Mouse (Mus musculus) thymus, adult 2 months (tissue): ENCODE results near the gene Kpna1. TPM values are rescaled to one million over a fixed set of nuclear protein-coding genes. Genes with fewer than 3 reads are reported as not detected.
"Not testable (repeated sequence)": the region's sequence is repeated elsewhere in the genome, so short reads cannot be mapped to it uniquely, and the experiment has no call there.

Experiments
- DNase-seq: peaks from one replicate; pipeline ENCODE4 v3.0.0; 2021
- H3K27ac ChIP-seq: fragments of 200-500 bp; 2 replicates; pipeline ENCODE4 v1.5.1; 2012; ENCODE audit warnings: low read length, control low read depth; ENCODE audit not compliant: control insufficient read depth, insufficient read depth
- H3K27me3 ChIP-seq: fragments of 200-500 bp; 2 replicates; pipeline ENCODE4 v1.6.1; 2012; ENCODE audit warnings: mild to moderate bottlenecking, low read length, moderate library complexity, mixed read lengths; ENCODE audit not compliant: control insufficient read depth, insufficient read depth
- H3K36me3 ChIP-seq: fragments of 200-500 bp; 2 replicates; pipeline ENCODE4 v1.6.1; 2012; ENCODE audit warnings: mild to moderate bottlenecking, low read length, moderate library complexity; ENCODE audit not compliant: control insufficient read depth, insufficient read depth
- H3K4me1 ChIP-seq: fragments of 200-500 bp; replicated peaks from 2 replicates; pipeline ENCODE4 v1.6.1; 2012; ENCODE audit warnings: low read length; ENCODE audit not compliant: control insufficient read depth, insufficient read depth
- H3K4me3 ChIP-seq: fragments of 200-500 bp; 2 replicates; pipeline ENCODE4 v1.5.1; 2012; ENCODE audit warnings: mild to moderate bottlenecking, low read length, control low read depth, moderate library complexity; ENCODE audit not compliant: control insufficient read depth, insufficient read depth
- CTCF ChIP-seq: fragments of 200-500 bp; IDR thresholded peaks from 2 replicates; pipeline ENCODE4 v1.5.1; 2012; ENCODE audit warnings: mild to moderate bottlenecking, control low read depth, low read length, moderate library complexity, borderline replicate concordance; ENCODE audit not compliant: control insufficient read depth, poor library complexity, insufficient read depth; ENCODE audit errors: extremely low read depth
- POLR2A ChIP-seq: fragments of 200-500 bp; IDR thresholded peaks from 2 replicates; pipeline ENCODE4 v1.6.1; 2012; ENCODE audit warnings: mild to moderate bottlenecking, low read length, control low read depth, moderate library complexity; ENCODE audit not compliant: control insufficient read depth, poor library complexity, insufficient read depth; ENCODE audit errors: extremely low read depth
- WGBS: fragments of 180-500 bp; shearing (Covaris S2); methylation state at CpG from one replicate; pipeline ENCODE4 v1.1.7; 2018; 5-methylcytosine and 5-hydroxymethylcytosine counted together
- polyA plus RNA-seq: library from polyadenylated mRNA; depleted of rRNA; stranded (reverse); fragments of >200 nt; gene quantifications from 2 replicates; pipeline ENCODE4 v1.2.3, GENCODE M21; 2012

The Kpna1 gene
- polyA plus RNA-seq, 1 experiment = 10.3 TPM

- no peaks in the 10 kb centered on the region for H3K4me1 ChIP-seq
- 91% methylated on average over 11 of the region's 11 CpGs for WGBS
- H3K27ac ChIP-seq = no peak overlapping the region
- 0 out of 2 replicates have a peak, but pooled peaks cover 2% of the 10 kb centered on the region for H3K36me3 ChIP-seq
- H3K4me3 ChIP-seq = no peak overlapping the region
- no peak for DNase-seq
- H3K27me3 ChIP-seq = no peaks in the 10 kb centered on the region
- TF ChIP-seq CTCF (no peak), POLR2A (no peak)
Measured at GRCm38 (mm10) chr16:36056416-36056815, 77.9 kb downstream of the Kpna1 start.

- WGBS = 89% methylated on average over 8 of the region's 8 CpGs
- no peaks in the 10 kb centered on the region for H3K36me3 ChIP-seq
Measured at GRCm38 (mm10) chr16:36057933-36058475, 79.5 kb downstream of the Kpna1 start.

GRCm38 (mm10) chr16:36062534-36062933 lies 84.0 kb downstream of the Kpna1 start:
- 86% methylated on average over 1 of the region's 1 CpGs for WGBS
- H3K27ac ChIP-seq = not testable (repeated sequence)

More at GRCm38 (mm10) chr16:36057933-36058475, 79.5 kb downstream of the Kpna1 start:
- DNase-seq = no peak
- TF ChIP-seq POLR2A (no peak), CTCF (no peak)
- Histone ChIP-seq H3K4me1 (no peaks in the 10 kb centered on the region), H3K27ac (no peak overlapping the region), H3K27me3 (no peaks in the 10 kb centered on the region), H3K4me3 (no peak overlapping the region)

GRCm38 (mm10) chr16:36063315-36063714 lies 84.8 kb downstream of the Kpna1 start:
- TF ChIP-seq CTCF = no peak
- Histone ChIP-seq H3K36me3 (no peaks in the 10 kb centered on the region), H3K4me3 (no peak overlapping the region), H3K27me3 (no peaks in the 10 kb centered on the region), H3K27ac (no peak overlapping the region), H3K4me1 (no peaks in the 10 kb centered on the region)
- WGBS = 92% methylated on average over 2 of the region's 2 CpGs
- DNase-seq = no peak

More at GRCm38 (mm10) chr16:36062534-36062933, 84.0 kb downstream of the Kpna1 start:
- not testable (repeated sequence) for H3K27me3 ChIP-seq, DNase-seq, H3K4me1 ChIP-seq, H3K36me3 ChIP-seq, H3K4me3 ChIP-seq

GRCm38 (mm10) chr16:36064904-36065303 lies 86.4 kb downstream of the Kpna1 start:
- H3K27ac ChIP-seq = no peak overlapping the region
- 95% methylated on average over 5 of the region's 5 CpGs for WGBS

GRCm38 (mm10) chr16:36067694-36068093 lies 89.1 kb downstream of the Kpna1 start:
- no peak overlapping the region for H3K27ac ChIP-seq
- TF ChIP-seq CTCF = no peak
- no peak for TF ChIP-seq POLR2A
- H3K27me3 ChIP-seq = no peaks in the 10 kb centered on the region
- H3K4me1 ChIP-seq = peaks cover 4% of the 10 kb centered on the region; the same call in 1 of the 2 replicates
- no peaks in the 10 kb centered on the region for H3K36me3 ChIP-seq
- H3K4me3 ChIP-seq = no peak overlapping the region
- no peak for DNase-seq
- WGBS = 81% methylated on average over 2 of the region's 2 CpGs

More at GRCm38 (mm10) chr16:36064904-36065303, 86.4 kb downstream of the Kpna1 start:
- no peaks in the 10 kb centered on the region for H3K4me1 ChIP-seq
- no peaks in the 10 kb centered on the region for H3K36me3 ChIP-seq
- no peak overlapping the region for H3K4me3 ChIP-seq
- TF ChIP-seq POLR2A (no peak), CTCF (no peak)
- DNase-seq = no peak
- H3K27me3 ChIP-seq = no peaks in the 10 kb centered on the region

GRCm38 (mm10) chr16:36068356-36068755 lies 89.8 kb downstream of the Kpna1 start:
- H3K36me3 ChIP-seq = no peaks in the 10 kb centered on the region
- WGBS = 95% methylated on average over 3 of the region's 3 CpGs
- peaks cover 4% of the 10 kb centered on the region; the same call in 1 of the 2 replicates for H3K4me1 ChIP-seq
- no peak overlapping the region for H3K27ac ChIP-seq
- H3K27me3 ChIP-seq = no peaks in the 10 kb centered on the region
- H3K4me3 ChIP-seq = no peak overlapping the region
- TF ChIP-seq CTCF = no peak
- no peak for TF ChIP-seq POLR2A
- no peak for DNase-seq
